Mouse (Mus musculus): ENCODE measurements around the gene Pth1r. TPM values are rescaled to one million over a fixed set of nuclear protein-coding genes. Genes with fewer than 3 reads are reported as not detected.

Pth1r gene
- polyA plus RNA-seq, 1 experiment, result 20.4 TPM

DNA sequence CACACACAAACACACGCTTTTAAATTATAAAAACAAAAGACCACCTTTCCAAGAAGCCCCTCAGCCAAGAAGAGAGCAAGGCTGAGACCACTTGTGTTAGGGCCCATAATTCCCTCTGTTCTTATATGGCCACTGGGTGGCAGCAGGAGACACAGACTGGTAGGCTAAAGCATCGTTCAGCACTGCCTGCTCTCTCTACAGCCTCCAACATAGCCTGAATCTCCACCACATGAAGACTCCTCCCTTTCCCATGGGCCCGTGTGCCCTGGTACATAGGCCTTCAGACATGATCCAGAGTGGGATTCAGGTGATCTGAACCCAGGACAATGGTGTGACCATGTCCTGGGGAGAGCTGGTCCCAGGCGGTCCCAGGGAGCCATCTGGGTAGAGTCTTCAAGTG, 30.2 kb downstream of the Pth1r start:
- DNase-seq (ENCODE audit: low spot score), result no peak

DNA sequence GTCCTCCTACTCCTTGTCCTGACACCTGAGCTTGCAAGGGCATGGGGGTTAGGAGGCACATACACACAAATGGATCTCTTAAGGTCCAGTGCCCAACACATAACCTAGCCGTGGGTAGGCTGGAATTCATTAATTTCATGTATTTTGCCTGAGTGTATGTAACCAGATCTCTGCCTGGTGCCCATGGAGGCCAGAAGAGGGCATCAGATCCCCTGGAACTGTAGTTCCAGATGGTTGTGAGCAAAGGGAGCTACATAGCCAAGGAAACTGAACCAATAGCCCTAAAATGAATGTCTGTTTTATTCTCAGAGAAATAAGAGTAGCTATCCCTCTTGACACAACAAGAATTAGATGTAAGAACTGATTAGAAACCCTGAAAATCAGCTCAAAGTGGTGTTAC, 31.5 kb downstream of the Pth1r start:
- no peak for DNase-seq (ENCODE audit: low spot score)

GRCm38 (mm10) chr9:110713389-110713788, 33.6 kb downstream of the Pth1r start:
- no peak for DNase-seq (ENCODE audit: low spot score)

DNA sequence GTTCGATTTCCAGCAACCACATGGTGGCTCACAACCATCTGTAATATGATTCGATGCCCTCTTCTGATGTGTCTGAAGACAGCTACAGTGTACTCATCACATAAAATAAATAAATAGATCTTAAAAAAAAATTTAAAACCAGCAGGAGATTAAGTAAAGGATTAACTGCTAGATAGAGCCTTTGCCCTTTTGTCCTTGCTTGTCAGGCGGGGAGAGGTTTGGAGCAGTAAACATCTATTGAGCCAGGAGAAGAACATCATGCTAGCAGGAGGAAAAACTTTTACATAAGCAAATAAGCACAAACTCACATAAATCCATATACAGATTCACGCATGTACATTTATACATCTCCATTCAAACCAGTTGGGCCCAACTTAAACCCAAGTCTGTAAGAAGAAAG, 34.4 kb downstream of the Pth1r start:
- no peak for DNase-seq (ENCODE audit: low spot score)

- DNase-seq (ENCODE audit: low spot score), result no peak
These were observed 34.9 kb downstream of the Pth1r start for GRCm38 (mm10) chr9:110711996-110712395.

- no peak for DNase-seq (ENCODE audit: low spot score)
These were observed 35.4 kb downstream of the Pth1r start for GRCm38 (mm10) chr9:110711532-110711931.

DNA sequence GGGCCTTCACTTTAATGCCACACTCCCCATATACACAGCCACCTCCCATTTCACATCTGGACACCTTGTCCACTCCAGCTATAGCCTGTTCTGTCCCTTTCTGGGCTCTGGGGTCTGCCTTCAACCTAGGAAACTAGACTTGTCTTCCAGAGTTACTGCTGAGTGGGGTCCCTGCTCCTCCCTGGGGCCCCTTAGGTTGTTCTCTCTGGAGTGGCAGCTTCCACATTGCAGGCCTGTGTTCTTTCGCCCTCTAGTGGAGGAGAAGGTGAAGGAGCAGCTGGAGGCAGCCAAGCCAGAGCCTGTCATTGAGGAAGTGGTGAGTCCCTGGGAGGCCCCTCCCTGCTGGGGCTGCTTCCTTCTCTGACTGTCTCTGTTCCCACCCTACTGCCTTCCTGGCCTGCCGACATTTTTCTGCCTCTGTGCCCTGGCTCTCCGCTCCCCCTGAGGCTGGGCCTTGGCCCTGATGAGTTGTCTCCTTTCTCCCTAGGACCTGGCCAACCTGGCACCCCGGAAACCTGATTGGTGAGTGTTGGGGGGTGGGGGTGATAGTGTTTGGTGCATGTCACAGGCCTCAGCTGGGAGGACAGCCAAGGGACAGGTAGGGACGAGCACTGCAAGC, 37.2 kb downstream of the Pth1r start:
- DNase-seq (ENCODE audit: low spot score), result peak; percentile 72

DNA sequence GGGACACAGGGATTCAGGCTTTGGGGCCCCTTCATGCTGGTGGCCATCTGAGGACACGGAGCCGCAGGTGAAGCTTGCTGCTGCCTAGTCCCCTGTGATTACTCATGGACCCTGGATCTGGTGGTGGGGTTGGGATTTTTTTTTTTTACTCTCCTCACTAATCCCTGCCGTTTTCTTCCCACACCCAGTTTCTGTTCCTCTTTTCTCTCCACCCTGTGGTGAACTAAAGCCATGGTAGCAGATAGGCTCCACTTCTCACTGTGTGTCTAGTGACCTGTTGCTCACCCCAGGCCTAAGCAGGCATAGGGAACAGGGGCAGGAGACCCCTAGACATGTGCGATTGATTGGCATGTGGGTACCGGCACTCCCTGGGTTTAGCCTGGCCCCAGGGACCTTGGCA, 40.2 kb downstream of the Pth1r start:
- no peak for DNase-seq (ENCODE audit: low spot score)

DNA sequence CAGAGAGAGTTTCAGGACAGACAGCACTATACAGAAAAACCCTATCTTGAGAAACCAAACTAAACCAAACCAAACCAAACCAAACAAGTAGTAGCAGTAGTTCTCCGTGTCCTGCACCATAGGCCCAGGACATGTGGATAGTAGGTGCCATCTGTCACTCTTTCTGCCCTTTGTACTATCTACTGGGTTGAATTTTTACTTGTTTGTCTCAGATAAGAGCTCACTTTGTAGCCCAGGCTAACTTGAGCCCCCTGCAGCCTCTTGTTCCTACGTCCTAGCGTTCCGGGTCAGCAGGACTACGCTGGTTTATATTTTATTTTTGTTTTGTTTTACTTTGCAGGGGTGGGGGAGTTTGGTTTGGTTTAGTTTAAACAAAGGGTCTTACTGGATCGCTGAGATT, 43.0 kb downstream of the Pth1r start:
- no peak for DNase-seq (ENCODE audit: low spot score)

DNA sequence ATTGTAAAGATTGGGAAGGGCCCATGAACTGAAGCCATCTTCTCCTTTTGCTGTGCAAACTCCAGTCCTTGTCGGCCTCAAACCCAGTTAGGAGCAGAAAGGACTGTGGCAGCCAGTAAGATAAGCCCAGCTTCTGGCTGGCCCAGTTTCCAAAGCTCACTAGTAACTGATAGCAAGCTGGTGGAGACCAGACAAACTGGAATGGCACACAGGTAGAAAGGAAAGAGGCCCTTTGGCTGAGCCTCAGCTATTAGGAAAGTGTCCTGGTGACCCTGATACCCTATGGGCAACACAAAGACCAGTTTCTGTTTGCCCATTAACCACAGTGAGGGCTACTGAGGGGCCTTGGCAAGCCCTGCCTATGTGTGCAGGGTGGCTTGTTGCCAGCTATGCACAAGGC, 44.1 kb downstream of the Pth1r start:
- DNase-seq (ENCODE audit: low spot score), result no peak

DNA sequence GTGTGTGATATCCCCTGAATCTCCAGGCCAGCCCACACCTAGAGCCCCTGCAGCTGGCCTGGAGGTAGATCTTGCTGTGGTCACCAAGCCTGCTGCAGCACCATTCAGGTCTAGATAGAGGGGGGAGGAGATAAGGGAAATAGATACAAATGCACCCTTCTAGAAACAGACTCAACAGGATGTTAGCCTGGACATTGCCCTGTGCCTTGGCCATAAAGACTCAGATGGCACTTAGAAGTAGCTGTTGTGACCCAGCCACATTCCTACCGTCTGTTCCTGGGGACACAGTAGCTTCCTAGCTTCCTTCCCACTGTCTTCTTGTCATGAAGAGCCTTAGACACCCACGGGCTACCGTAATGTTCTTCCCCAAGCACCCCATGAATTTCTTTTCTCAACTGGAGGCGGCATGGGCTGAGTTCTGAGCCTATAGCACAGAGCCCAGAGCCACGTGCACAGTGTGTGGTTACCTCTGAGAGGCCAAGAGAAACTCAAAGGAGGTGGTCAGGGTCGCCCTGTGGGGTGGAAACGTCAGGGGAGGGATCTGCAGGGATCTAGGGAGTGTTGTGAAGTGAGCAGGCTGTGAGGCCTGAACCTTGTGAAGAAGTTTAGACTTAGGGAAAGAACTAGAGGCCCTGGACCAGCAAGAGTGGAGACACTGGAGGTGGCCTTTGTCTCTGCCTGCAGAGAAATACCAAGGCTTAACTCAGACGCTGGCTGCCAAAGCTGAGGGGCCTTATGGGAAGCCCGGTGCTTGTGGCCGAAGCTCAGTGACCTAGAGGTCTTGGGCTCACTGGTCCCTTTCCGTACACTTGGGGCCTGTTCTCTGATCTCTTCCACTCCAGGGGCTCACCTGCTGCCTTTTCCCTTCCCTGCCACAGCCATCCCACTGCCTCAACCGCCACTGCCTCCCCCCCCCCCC, 45.6 kb downstream of the Pth1r start:
- DNase-seq (ENCODE audit: low spot score), result no peak

DNA sequence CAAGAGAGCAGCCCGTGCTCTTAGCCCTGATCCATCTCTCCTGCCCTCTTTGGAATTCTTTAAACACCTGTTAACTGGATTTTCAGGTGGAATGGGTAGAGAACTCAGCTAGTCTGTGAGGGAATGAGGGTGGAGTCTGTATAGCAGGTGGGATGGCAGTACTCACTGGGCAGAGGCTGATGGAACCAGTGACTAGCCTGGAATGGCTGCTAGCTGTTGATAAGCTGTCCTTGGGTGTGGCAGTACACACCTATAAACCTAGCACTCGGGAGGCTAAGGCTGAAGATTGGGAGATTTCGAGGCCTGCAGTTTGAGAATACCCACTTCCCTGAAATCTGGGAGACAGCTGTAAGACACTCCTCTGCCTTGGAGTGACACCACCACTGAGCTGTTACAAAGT, 47.4 kb downstream of the Pth1r start:
- DNase-seq (ENCODE audit: low spot score), result no peak

GRCm38 (mm10) chr9:110697465-110697864, 49.5 kb downstream of the Pth1r start:
- no peak for DNase-seq (ENCODE audit: low spot score)

- no peak for DNase-seq (ENCODE audit: low spot score)
These were observed 50.5 kb downstream of the Pth1r start for GRCm38 (mm10) chr9:110696427-110696826.

GRCm38 (mm10) chr9:110695165-110695755, 51.7 kb downstream of the Pth1r start:
- DNase-seq (ENCODE audit: low spot score), result no peak

GRCm38 (mm10) chr9:110689261-110689779, 57.6 kb downstream of the Pth1r start:
- peak; percentile 51 for DNase-seq (ENCODE audit: low spot score)

- no peak for DNase-seq (ENCODE audit: low spot score)
These were observed 59.1 kb downstream of the Pth1r start for GRCm38 (mm10) chr9:110687846-110688245.

DNA sequence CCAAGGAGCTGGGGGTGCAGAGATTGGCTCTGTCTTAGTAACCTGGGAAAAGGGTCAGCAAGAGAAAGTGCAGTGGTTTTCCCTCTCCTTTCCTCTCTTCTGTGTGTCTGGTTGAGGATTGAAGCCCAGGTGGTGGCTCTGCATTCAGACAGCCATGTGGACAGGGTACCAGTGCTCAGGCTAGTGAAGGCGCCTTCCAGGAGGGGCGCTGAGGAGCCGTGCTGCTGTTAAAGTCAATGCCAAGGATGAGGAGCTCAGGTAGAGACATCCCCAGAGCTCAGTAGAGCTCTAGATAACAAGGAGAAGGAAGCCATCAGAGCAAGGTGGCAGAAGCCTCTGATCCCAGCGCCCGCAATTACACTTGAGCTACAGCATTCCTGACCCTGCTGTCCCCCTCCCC, 59.9 kb downstream of the Pth1r start:
- DNase-seq (ENCODE audit: low spot score), result no peak

DNA sequence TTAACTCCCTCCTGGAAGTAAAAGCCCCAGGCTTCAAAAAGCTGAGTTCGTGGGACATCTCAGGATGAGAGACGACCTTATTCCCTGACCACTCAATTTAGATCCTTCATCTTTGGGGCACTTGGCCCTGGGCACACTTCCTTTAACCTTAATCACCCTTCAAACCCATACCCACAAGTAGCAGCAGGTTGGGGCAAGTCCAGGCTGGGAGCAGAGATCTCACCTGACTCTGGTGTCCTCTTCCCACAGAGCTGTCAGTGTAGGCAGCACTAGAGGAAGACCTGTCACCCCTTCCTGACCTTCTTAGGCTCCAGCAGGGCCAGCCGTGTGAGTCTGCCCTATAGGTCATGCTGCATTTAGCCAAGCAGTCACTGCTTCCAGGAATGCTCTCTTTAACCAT, 60.5 kb downstream of the Pth1r start:
- no peak for DNase-seq (ENCODE audit: low spot score)

GRCm38 (mm10) chr9:110685591-110685990, 61.4 kb downstream of the Pth1r start:
- DNase-seq (ENCODE audit: low spot score), result no peak

GRCm38 (mm10) chr9:110685187-110685586, 61.8 kb downstream of the Pth1r start:
- no peak for DNase-seq (ENCODE audit: low spot score)

- DNase-seq (ENCODE audit: low spot score), result peak; percentile 51
These were observed 62.7 kb downstream of the Pth1r start for GRCm38 (mm10) chr9:110684100-110684831.

Data from urinary bladder, adult 2 months (tissue).